Mouse (Mus musculus) CH12.LX (cell line): ENCODE measurements around the gene Olfr643. TPM values are rescaled to one million over a fixed set of nuclear protein-coding genes. Genes with fewer than 3 reads are reported as not detected.

Experiments
- DNase-seq: peaks from one replicate; pipeline ENCODE4 v3.0.0-alpha.2; 2013; ENCODE audit errors: extremely low read depth
- H3K27ac ChIP-seq: 2 replicates; pipeline ENCODE4 v1.5.1; 2012; ENCODE audit warnings: low read depth, mild to moderate bottlenecking, control low read depth, moderate library complexity; ENCODE audit not compliant: insufficient read depth
- H3K27me3 ChIP-seq: replicated peaks from 2 replicates; pipeline ENCODE3; 2012; ENCODE audit warnings: inconsistent platforms
- H3K36me3 ChIP-seq, 2 experiments: replicated peaks in 1 of 2; 2 replicates each; pipeline versions ENCODE3 to v1.6.1; 2012; ENCODE audit warnings: inconsistent platforms in 1 of 2, low read length in 1 of 2, mild to moderate bottlenecking in 1 of 2, mixed read lengths in 1 of 2, moderate library complexity in 1 of 2; ENCODE audit not compliant: control insufficient read depth in 1 of 2, insufficient read depth in 1 of 2
- H3K4me1 ChIP-seq, 2 experiments: 2 replicates each; pipeline ENCODE4 v1.6.1; 2012; ENCODE audit warnings: inconsistent platforms in 1 of 2, moderate library complexity in 1 of 2; ENCODE audit not compliant: insufficient read depth in 2 of 2, control insufficient read depth in 1 of 2
- H3K4me2 ChIP-seq: 2 replicates; pipeline ENCODE4 v1.6.1; 2012; ENCODE audit warnings: low read depth, mild to moderate bottlenecking, control low read depth; ENCODE audit not compliant: poor library complexity, insufficient read depth, severe bottlenecking
- H3K4me3 ChIP-seq, 3 experiments: fragments of 150-350 bp in 1 of 3; sonication (generic) in 1 of 3; replicated peaks in 1 of 3; 2 replicates each; pipeline versions ENCODE3 to v1.5.1; 2011 to 2012; ENCODE audit warnings: low read depth in 2 of 3, low read length in 2 of 3, mild to moderate bottlenecking in 2 of 3, moderate library complexity in 2 of 3, control low read depth in 1 of 3, improper control_type of control experiment in 1 of 3, inconsistent platforms in 1 of 3, mixed read lengths in 1 of 3; ENCODE audit not compliant: poor library complexity in 1 of 3
- H3K79me2 ChIP-seq: replicated peaks from 2 replicates; pipeline ENCODE4 v1.6.1; 2012; ENCODE audit warnings: mild to moderate bottlenecking, moderate library complexity; ENCODE audit not compliant: control insufficient read depth, poor library complexity, insufficient read depth, severe bottlenecking; ENCODE audit errors: extremely low read depth
- H3K9ac ChIP-seq: 2 replicates; pipeline ENCODE4 v1.6.1; 2012; ENCODE audit warnings: low read depth, mild to moderate bottlenecking, control low read depth, moderate library complexity; ENCODE audit not compliant: insufficient read depth
- H3K9me3 ChIP-seq: replicated peaks from 2 replicates; pipeline ENCODE3; 2012; ENCODE audit warnings: low read length, inconsistent platforms, mixed read lengths
- CHD1 ChIP-seq: IDR thresholded peaks from 2 replicates; pipeline ENCODE4 v1.6.1; 2012; ENCODE audit warnings: low read depth, low read length, improper control_type of control experiment, inconsistent platforms
- CHD2 ChIP-seq: IDR thresholded peaks from 2 replicates; pipeline ENCODE4 v1.6.1; 2011; ENCODE audit warnings: low read length, improper control_type of control experiment
- CTCF ChIP-seq, 2 experiments: IDR thresholded peaks in 1 of 2; conservative IDR thresholded peaks in 1 of 2; 2 replicates each; pipeline ENCODE4 v1.5.1; 2011 to 2012; ENCODE audit warnings: low read depth in 2 of 2, low read length in 2 of 2, improper control_type of control experiment in 1 of 2, inconsistent platforms in 1 of 2, mild to moderate bottlenecking in 1 of 2, moderate library complexity in 1 of 2
- E2F4 ChIP-seq: IDR thresholded peaks from 2 replicates; pipeline ENCODE4 v1.6.1; 2011; ENCODE audit warnings: low read depth, low read length, improper control_type of control experiment; ENCODE audit not compliant: insufficient replicate concordance
- EP300 ChIP-seq: IDR thresholded peaks from 2 replicates; pipeline ENCODE4 v1.6.1; 2011; ENCODE audit warnings: low read length, improper control_type of control experiment
- GABPA ChIP-seq: IDR thresholded peaks from 2 replicates; pipeline ENCODE4 v1.6.1; 2012; ENCODE audit warnings: low read depth, low read length, improper control_type of control experiment, inconsistent platforms; ENCODE audit not compliant: insufficient replicate concordance
- JUN ChIP-seq: IDR thresholded peaks from 2 replicates; pipeline ENCODE4 v1.6.1; 2011; ENCODE audit warnings: low read depth, mild to moderate bottlenecking, low read length, improper control_type of control experiment, moderate library complexity; ENCODE audit not compliant: insufficient read depth
- KAT2A ChIP-seq: IDR thresholded peaks from 2 replicates; pipeline ENCODE4 v1.6.1; 2012; ENCODE audit warnings: low read length, improper control_type of control experiment, inconsistent platforms; ENCODE audit not compliant: insufficient replicate concordance
- MAFK ChIP-seq: IDR thresholded peaks from 2 replicates; pipeline ENCODE4 v1.6.1; 2011; ENCODE audit warnings: low read length, improper control_type of control experiment; ENCODE audit not compliant: insufficient replicate concordance
- MYC ChIP-seq: IDR thresholded peaks from 2 replicates; pipeline ENCODE4 v1.6.1; 2011; ENCODE audit warnings: low read depth, mild to moderate bottlenecking, improper control_type of control experiment, low read length
- PAX5 ChIP-seq: IDR thresholded peaks from 2 replicates; pipeline ENCODE4 v1.6.1; 2012; ENCODE audit warnings: low read length, inconsistent platforms, mixed read lengths
- RAD21 ChIP-seq: IDR thresholded peaks from 2 replicates; pipeline ENCODE4 v1.6.1; 2011; ENCODE audit warnings: low read depth, mild to moderate bottlenecking, low read length, improper control_type of control experiment, moderate library complexity
- RCOR1 ChIP-seq: conservative IDR thresholded peaks from 2 replicates; pipeline ENCODE4 v1.6.1; 2012; ENCODE audit warnings: low read depth, mild to moderate bottlenecking, inconsistent platforms, low read length, improper control_type of control experiment
- SIN3A ChIP-seq: IDR thresholded peaks from 2 replicates; pipeline ENCODE4 v1.6.1; 2012; ENCODE audit warnings: low read length, improper control_type of control experiment, inconsistent platforms
- SMC3 ChIP-seq: IDR thresholded peaks from 2 replicates; pipeline ENCODE4 v1.6.1; 2011; ENCODE audit warnings: low read depth, low read length, improper control_type of control experiment
- UBTF ChIP-seq: IDR thresholded peaks from 2 replicates; pipeline ENCODE4 v1.6.1; 2012; ENCODE audit warnings: low read depth, mild to moderate bottlenecking, inconsistent platforms, low read length, improper control_type of control experiment, moderate library complexity
- USF2 ChIP-seq: conservative IDR thresholded peaks from 2 replicates; pipeline ENCODE4 v1.6.1; 2011; ENCODE audit warnings: low read depth, low read length, improper control_type of control experiment
- ZKSCAN1 ChIP-seq: IDR thresholded peaks from 2 replicates; pipeline ENCODE4 v1.6.1; 2012; ENCODE audit warnings: low read depth, inconsistent platforms, low read length, improper control_type of control experiment, borderline replicate concordance
- dilution Hi-C: fragments of 300-500 bp; cut with MboI; formaldehyde crosslinking; loops from 2 replicates; pipeline ENCODE4 v1.14.3; 2020; ENCODE audit warnings: low sequenced_read_pairs; ENCODE audit not compliant: extremely low pct_unique_long_range_greater_than_20kb, extremely low pct_ligation_motif_present
- in situ Hi-C: fragments of 300-500 bp; cut with MboI; formaldehyde crosslinking; loops from 3 replicates; pipeline ENCODE4 v1.14.3; 2019; ENCODE audit warnings: low sequenced_read_pairs, low pct_ligation_motif_present, low pct_unique_long_range_greater_than_20kb, mixed read lengths
- polyA plus RNA-seq: library from polyadenylated mRNA; unstranded; fragments of >175 nt; gene quantifications from 2 replicates; pipeline ENCODE4 v1.2.1, GENCODE M21; 2012; ENCODE audit warnings: low read depth; ENCODE audit not compliant: insufficient read length
- total RNA-seq, 2 experiments: library from RNA; depleted of rRNA; stranded (reverse); fragments of 300-350 nt in 1 of 2; fragments of >200 nt in 1 of 2; gene quantifications; 2 replicates each; pipeline ENCODE4 v1.2.3; 2012 to 2014

Gene Olfr643
- not detected in 2 replicates for total RNA-seq (2012; rRNA removed)
- not detected in 2 replicates for total RNA-seq (2014; rRNA removed)
- polyA plus RNA-seq = not detected in 2 replicates

DNA sequence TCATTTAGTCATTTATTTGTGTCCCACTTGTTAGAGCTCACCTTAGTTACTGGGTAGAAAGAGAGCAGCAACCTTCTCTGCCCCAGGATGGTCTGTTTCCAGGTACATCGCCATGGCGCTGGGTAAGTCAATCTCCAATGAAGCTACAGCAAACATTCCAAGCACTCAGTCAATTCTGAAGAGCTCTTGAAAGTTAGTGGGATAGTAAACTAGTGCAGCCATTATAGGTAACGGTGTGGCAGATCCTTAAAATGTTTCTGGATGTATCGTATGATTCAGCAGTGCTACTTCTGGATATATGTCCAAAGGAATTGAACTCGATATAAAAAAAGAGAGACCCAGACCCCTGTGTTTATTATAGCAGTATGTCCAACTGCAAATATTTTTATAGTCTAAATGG lies at the start of gene Olfr643:
Gene Olfr643 (minus strand): TSS at position 101 of the 400 bp plus-strand sequence.
- Histone ChIP-seq H3K9ac (no peak within 1 kb of the TSS), H3K79me2 (no peaks in the 10 kb centered on the region), H3K9me3 (no peaks in the 10 kb centered on the region), H3K4me3 (no peak within 1 kb of the TSS), H3K4me1 (no peaks in the 10 kb centered on the region), H3K36me3 (no peaks in the 10 kb centered on the region), H3K4me2 (no peak within 1 kb of the TSS), H3K27me3 (no peaks in the 10 kb centered on the region), H3K27ac (no peak within 1 kb of the TSS)
- DNase-seq = no peak
- in situ Hi-C loops (no loop called here), dilution Hi-C loops (no loop called here)
- TF ChIP-seq KAT2A (no peak), E2F4 (no peak), GABPA (no peak), RAD21 (no peak), CHD1 (no peak), JUN (no peak), USF2 (no peak)

DNA sequence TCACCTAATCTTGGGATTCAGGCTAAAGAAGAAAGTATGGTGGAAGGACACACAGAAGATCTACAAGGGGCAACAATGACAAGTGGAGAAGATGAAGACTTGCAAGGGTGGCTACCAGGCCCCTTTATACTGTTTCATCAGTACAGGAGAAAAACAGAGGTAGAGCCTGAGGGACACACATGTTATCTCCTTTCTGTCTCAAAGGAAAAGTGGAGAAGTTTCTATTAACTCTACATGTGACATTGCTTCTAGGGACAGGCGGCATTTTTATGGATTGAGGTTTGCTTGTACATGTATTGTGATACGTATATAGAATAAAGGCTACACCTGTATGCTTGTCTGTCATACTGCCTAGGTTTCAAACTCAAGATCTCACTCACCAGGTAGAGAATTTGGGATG lies 46.1 kb upstream of the Olfr643 start, which contains the start of gene Olfr648:
Gene Olfr648 (minus strand): TSS at position 101 of the 400 bp plus-strand sequence.
- no peak for DNase-seq
- H3K9ac ChIP-seq = no peak within 1 kb of the TSS
- in situ Hi-C loops (loop anchor here (25.0 kb wide), 1 partner anchor 471 kb away; the partner anchor contains the start of gene Olfr243), dilution Hi-C loops (no loop called here)
- no peaks in the 10 kb centered on the region for H3K9me3 ChIP-seq
- no peak within 1 kb of the TSS for H3K27ac ChIP-seq
- H3K4me2 ChIP-seq = no peak within 1 kb of the TSS
- no peaks in the 10 kb centered on the region for H3K27me3 ChIP-seq
- no peak within 1 kb of the TSS for H3K4me3 ChIP-seq
- H3K36me3 ChIP-seq = no peaks in the 10 kb centered on the region
- no peaks in the 10 kb centered on the region for H3K79me2 ChIP-seq
- TF ChIP-seq SMC3 (no peak), UBTF (no peak), PAX5 (no peak), MAFK (no peak), RAD21 (no peak), SIN3A (no peak), RCOR1 (no peak), CHD1 (no peak), CHD2 (no peak), ZKSCAN1 (no peak), MYC (no peak), CTCF (conservative IDR thresholded peaks at IDR 0.05 in 1 of 2, IDR thresholded peaks at IDR 0.05 in 1 of 2; ENCODE audit: low read depth in 2 of 2, low read length in 2 of 2) (no peak), EP300 (no peak), E2F4 (no peak)
- H3K4me1 ChIP-seq = no peaks in the 10 kb centered on the region
